Mouse (Mus musculus): ENCODE measurements around the gene Gm21958. TPM values are rescaled to one million over a fixed set of nuclear protein-coding genes. Genes with fewer than 3 reads are reported as not detected.
"Not testable (repeated sequence)": the region's sequence is repeated elsewhere in the genome, so short reads cannot be mapped to it uniquely, and the experiment has no call there.

Gm21958 gene
- total RNA-seq, 2 experiments from 2014 or later: not detected

DNA sequence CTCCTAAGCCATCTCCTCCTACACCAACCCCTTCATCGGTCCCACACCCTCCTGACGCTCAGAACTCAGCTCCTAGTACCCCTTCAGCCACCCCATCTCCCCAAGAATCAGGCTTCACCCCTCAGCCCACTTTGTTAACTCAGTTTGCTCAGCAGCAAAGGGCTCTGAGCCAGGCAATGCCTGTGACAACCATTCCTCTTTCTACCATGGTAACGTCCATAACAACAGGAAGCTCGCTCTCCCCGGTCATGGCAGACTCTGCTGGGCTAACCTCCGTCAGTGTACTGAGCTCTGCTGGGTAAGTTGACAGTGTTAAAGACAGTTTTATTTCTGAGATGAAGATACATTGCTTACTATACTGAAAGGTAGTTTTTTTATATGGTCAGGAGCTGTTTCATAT, 3.2 kb upstream of the Gm21958 start:
- Histone ChIP-seq H3K27ac (no peak overlapping the region; the same call in 1 of the 2 replicates), H3K4me3 (no peak overlapping the region)
- DNase-seq (ENCODE audit: extremely low spot score in 1 of 2, low spot score in 2 of 2): no peak
- intact Hi-C loops (cut with DNase I): no loop called here
- TF ChIP-seq CTCF (IDR thresholded peaks at IDR 0.05): no peak

DNA sequence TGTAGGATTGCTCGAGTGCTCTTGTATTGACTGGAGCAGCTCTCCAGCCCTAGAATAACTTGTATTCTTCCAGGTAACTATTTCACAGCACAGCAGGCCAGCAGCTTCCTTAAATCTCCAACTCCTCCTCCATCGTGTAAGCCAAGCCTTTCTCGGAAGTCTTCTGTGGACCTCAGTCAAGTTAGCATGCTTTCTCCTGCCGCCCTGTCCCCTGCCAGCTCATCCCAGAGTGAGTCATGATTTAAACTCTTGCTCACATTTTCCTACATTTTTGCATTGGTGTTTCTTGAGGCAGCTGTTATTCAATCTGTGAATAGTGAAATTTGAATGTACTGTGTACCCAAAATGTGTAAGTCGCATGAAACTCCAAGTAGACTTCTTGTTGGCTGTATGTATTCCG, 1.3 kb upstream of the Gm21958 start:
- intact Hi-C loops (cut with DNase I): no loop called here
- no peak for TF ChIP-seq CTCF (IDR thresholded peaks at IDR 0.05)
- DNase-seq (ENCODE audit: extremely low spot score in 1 of 2, low spot score in 2 of 2): peak; percentile 29 to 33
- no peak overlapping the region for H3K4me3 ChIP-seq
- H3K27ac ChIP-seq: no peak overlapping the region

DNA sequence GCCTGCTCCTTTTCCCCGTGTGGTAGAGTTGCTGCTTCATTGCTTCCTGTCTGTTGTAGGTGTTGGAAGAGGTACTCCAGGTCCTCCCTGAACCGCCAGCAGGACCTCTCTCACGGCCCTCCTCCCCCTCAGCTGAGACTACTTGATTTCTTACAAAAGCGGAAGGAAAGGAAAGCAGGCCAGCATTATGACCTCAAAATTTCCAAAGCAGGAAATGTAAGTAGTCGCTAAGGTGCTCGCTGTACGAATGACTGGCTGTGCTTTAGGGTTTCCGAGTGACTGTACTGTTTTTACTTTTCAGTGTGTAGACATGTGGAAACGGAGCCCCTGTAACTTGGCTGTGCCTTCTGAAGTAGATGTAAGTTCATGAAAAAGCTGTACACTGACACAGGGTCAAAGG, 5.2 kb downstream of the Gm21958 start:
- H3K27ac ChIP-seq: no peak overlapping the region

DNA sequence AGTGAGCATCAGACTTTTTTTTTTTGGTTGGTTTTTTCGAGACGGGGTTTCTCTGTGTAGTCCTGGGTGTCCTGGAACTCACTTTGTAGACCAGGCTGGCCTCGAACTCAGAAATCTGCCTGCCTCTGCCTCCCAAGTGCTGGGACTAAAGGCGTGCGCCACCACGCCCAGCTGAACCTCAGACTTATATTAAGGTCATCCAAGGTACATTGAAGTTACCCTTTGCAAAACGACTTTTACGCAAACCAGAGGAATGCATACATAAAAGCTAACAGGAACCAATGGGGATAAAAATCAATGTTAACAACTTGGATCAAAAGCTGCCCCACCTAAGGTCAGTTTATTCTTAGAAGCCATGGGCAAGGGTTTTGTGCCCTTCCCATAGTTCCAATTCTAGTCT, 10.0 kb downstream of the Gm21958 start:
- H3K4me3 ChIP-seq; DNase-seq (ENCODE audit: extremely low spot score in 1 of 2, low spot score in 2 of 2); intact Hi-C loops (cut with DNase I); H3K27ac ChIP-seq: not testable (repeated sequence)

More for the DNA sequence above, 5.2 kb downstream of the Gm21958 start:
- no peak for DNase-seq (ENCODE audit: extremely low spot score in 1 of 2, low spot score in 2 of 2)
- H3K4me3 ChIP-seq: no peak overlapping the region
- TF ChIP-seq CTCF (IDR thresholded peaks at IDR 0.05): no peak
- intact Hi-C loops (cut with DNase I): no loop called here

DNA sequence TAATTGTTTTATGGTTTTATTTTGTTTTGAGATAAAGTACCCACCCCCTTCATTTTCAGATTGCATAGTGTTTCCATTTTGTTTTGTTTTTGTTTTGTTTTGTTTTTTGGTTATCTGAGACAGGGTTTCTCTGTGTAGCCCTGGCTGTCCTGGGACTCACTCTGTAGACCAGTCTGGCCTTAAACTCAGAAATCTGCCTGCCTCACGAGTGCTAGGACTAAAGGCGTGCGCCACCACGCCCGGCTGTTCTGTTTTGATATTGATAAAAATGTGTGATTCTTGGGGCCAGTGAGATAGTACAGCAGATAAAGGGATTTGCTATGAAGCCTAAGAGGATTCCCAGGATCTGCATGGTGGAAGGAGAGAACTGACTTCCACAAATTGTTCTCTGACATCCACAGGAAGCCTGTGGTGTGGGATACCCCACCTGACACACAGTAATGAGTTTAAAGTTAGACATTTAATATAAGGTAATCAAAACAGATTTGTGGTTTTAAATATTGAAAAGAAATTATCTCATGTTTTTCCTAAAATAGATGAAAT, 14.3 kb downstream of the Gm21958 start:
- no peak for TF ChIP-seq CTCF (IDR thresholded peaks at IDR 0.05)
- intact Hi-C loops (cut with DNase I): no loop called here
- no peak for DNase-seq (ENCODE audit: extremely low spot score in 1 of 2, low spot score in 2 of 2)
- H3K4me3 ChIP-seq: no peak overlapping the region
- H3K27ac ChIP-seq: no peak overlapping the region

DNA sequence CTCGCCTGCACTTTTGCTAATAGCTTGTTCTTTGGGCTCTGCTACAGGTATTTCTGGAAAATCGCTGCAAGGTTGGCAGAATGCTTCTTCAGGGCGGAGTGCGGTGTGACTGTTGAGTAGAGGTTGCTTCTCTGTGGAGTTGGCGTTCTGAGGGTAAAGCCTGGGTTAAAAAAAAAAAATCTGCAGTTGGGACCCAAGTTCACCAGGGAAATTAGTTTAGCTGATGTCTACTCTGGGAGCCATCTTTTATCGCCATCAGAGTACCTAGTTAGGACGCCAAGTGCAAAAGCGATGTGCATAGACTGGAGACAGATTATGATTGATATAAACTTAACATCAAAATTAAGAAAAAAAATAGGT, 21.1 kb downstream of the Gm21958 start:
- no peak for TF ChIP-seq CTCF (IDR thresholded peaks at IDR 0.05)
- H3K4me3 ChIP-seq: peak overlapping the region; percentile 91
- intact Hi-C loops (cut with DNase I): loop anchor here (5.0 kb wide), 2 partner anchors 831 to 956 kb away; partner anchors contain the start of gene Ufm1
- DNase-seq (ENCODE audit: extremely low spot score in 1 of 2, low spot score in 2 of 2): no peak
- H3K27ac ChIP-seq: peak overlapping the region; percentile 80; the same call in 1 of the 2 replicates

DNA sequence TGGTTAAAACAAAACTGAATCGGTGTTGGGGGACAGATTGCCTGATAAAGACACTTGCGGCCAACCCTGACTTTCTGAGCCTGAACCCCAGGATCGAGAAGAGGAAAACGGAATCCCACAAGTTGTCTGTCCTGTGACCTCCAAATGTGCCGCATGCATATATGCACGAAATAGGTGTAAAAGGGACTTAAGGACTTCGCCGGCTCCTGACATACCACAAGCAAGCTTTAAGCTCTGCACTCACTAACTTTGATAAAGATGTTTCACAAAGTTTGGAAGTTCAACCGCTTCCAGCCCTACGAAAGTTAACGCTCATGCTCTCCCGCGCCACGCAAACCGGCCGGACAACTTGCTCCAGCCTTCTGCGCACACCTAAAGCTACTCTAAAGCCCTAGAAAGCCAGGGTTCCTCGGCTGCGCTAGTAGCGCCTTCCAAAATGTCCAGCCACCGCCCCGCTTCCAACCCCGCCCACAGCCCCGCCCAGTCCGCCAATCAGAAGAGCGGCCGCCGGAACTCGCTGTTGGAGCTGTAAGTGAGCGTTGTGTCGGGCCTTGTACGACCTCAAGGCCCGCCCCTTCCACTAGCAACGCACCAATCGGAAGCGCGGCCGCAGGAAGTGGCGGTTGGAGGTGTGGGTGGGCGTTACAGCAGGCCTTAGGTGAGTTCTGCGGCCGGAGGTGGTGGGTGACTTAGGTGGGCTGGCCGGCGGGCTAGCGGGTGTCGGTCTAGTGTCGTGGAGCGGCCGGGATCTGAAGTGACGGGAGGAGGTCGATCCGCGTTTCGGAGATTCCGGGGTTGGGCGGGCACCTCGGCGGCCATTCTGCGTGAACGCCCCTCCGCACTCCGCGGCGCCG, 21.7 kb downstream of the Gm21958 start, which contains the start of gene Supt20:
Supt20 (plus strand) TSS at position 606 of the 854 bp plus-strand sequence.
- peak; percentile 89 to 90 for DNase-seq (ENCODE audit: extremely low spot score in 1 of 2, low spot score in 2 of 2)
- Histone ChIP-seq H3K4me3 (peak within 1 kb of the TSS; percentile 91), H3K27ac (peak within 1 kb of the TSS; percentile 80; the same call in 1 of the 2 replicates)
- no peak for TF ChIP-seq CTCF (IDR thresholded peaks at IDR 0.05)
- intact Hi-C loops (cut with DNase I): loop anchor here (5.0 kb wide), 2 partner anchors 830 to 955 kb away; partner anchors contain the start of gene Ufm1

DNA sequence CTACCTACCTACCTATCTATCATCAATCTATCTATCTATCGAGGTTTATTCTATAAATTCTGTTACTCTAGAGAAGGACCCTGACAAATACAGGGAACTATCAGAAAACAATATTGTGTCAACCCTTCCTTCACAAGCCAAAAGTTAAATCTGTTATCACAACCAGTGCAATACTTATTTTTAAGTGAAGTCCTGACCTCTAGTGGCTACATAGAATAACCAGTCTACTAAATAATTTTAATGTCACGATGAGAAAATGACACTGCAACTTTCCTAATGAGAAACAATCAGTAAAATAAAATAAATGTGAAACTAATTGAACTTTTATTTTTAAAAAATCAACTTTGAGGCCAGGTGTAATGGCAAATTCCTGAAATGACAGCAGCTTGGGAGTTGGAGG, 25.1 kb downstream of the Gm21958 start:
- H3K4me3 ChIP-seq: no peak overlapping the region
- H3K27ac ChIP-seq: no peak overlapping the region
- TF ChIP-seq CTCF (IDR thresholded peaks at IDR 0.05): peak; percentile 62
- DNase-seq (ENCODE audit: extremely low spot score in 1 of 2, low spot score in 2 of 2): no peak
- intact Hi-C loops (cut with DNase I): loop anchor here (1.0 kb wide), 1 partner anchor 332 kb away; no protein-coding TSS in a partner anchor

DNA sequence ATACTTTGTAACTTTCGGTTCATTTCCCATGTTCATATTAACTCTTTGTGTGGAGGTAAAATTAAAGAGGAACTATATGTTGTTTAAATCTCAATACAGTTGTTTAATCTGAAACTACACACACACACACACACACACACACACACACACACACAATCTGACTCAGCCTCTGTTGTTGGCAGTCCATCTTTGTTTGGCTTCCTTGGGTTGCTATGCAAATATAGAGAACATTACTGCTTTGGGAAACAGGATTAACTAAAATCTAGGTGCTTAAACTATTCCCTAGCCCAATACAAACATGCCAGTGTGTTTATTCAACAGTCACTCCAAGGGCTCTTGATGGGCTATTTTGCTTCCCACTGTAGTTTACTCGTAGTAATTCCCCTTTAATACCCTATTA, 26.9 kb downstream of the Gm21958 start:
- TF ChIP-seq CTCF (IDR thresholded peaks at IDR 0.05): no peak
- H3K27ac ChIP-seq: no peak overlapping the region
- DNase-seq (ENCODE audit: extremely low spot score in 1 of 2, low spot score in 2 of 2): no peak
- no peak overlapping the region for H3K4me3 ChIP-seq
- intact Hi-C loops (cut with DNase I): no loop called here

DNA sequence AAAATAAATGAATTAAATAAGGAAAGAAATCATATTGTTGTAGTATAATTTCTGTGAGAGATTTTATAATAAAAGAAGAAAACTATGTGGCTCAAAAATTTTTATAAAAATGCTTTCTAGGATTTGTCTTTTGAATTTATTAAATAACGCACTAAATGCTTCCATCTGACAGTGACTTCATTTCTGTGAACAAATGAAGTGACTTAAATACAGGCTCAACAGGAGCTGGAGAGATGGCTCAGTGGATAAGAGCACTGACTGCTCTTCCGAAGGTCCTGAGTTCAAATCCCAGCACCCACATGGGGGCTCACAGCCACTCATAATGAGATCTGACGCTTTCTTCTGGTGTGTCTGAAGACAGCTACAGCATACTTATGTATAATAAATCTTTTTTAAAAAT, 29.0 kb downstream of the Gm21958 start:
- TF ChIP-seq CTCF (IDR thresholded peaks at IDR 0.05): no peak
- DNase-seq (ENCODE audit: extremely low spot score in 1 of 2, low spot score in 2 of 2): no peak
- H3K4me3 ChIP-seq: no peak overlapping the region
- intact Hi-C loops (cut with DNase I): no loop called here
- H3K27ac ChIP-seq: no peak overlapping the region

DNA sequence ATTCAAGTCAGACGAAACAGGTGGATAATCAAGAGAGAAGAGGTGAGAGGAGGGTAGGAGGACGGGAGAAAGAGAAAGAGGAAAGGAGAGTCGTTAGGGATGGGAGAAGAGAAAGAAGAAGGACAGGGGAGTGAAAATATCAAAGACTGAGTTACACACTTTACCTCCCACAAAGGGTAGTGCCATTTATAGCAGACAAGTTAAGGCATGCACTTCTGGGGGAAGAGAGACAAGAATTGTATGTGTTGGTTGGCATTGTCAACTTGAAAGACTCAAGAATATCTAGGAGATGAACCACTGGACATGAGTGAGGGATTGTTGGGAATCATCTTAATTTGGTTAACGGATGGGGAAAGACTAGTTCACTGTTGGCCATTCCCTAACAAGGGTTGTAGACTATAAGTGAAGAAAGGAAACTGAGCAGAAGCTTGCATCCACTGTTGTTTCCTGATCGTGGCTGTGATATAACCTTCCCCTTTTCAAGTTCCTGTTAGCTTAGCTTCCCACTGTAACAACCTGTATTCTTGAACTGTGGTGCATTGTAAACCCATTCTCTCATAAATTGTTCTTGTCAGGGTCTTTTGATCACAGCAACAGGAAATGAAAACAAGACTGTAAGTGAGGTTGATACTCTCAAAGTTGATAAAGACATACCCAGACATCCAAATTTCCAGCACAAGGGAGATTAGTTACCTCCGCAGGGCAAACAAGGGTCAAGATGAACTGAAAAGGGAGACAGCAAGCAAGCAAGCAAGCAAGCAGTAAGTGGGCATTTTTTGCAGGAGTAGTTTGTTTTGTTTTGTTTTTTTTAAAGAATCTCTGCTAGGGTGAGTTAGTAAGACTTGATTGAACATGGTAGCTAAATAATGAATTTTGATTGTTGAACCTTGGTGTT, 32.6 kb downstream of the Gm21958 start:
- no peak overlapping the region for H3K27ac ChIP-seq
- DNase-seq (ENCODE audit: extremely low spot score in 1 of 2, low spot score in 2 of 2): no peak
- H3K4me3 ChIP-seq: no peak overlapping the region
- no peak for TF ChIP-seq CTCF (IDR thresholded peaks at IDR 0.05)
- intact Hi-C loops (cut with DNase I): no loop called here

All from left cerebral cortex, adult 2 months (tissue).